Mouse (Mus musculus) forebrain, embryonic 12.5 days (tissue): ENCODE data around the gene Zc3h14. TPM values are rescaled to one million over a fixed set of nuclear protein-coding genes. Genes with fewer than 3 reads are reported as not detected.

Source experiments
- ATAC-seq: fragments of 200-750 bp; cut with Nextera tagmentation; 2 replicates; pipeline ENCODE4 v1.8.0; 2017; ENCODE audit warnings: moderate TSS enrichment; ENCODE audit not compliant: low FRiP score
- H3K27ac ChIP-seq: fragments of 300-500 bp; sonication (generic); 2 replicates; pipeline ENCODE4 v1.5.1; 2016; ENCODE audit warnings: mild to moderate bottlenecking
- H3K27me3 ChIP-seq: fragments of 300-500 bp; sonication (generic); 2 replicates; pipeline ENCODE4 v1.6.1; 2016; ENCODE audit warnings: mild to moderate bottlenecking
- H3K36me3 ChIP-seq: fragments of 300-500 bp; sonication (generic); replicated peaks from 2 replicates; pipeline ENCODE4 v1.6.1; 2016; ENCODE audit warnings: mild to moderate bottlenecking
- H3K4me1 ChIP-seq: fragments of 300-500 bp; sonication (generic); 2 replicates; pipeline ENCODE4 v1.6.1; 2016
- H3K4me2 ChIP-seq: fragments of 300-500 bp; sonication (generic); 2 replicates; pipeline ENCODE4 v1.6.1; 2016; ENCODE audit warnings: mild to moderate bottlenecking, moderate library complexity
- H3K4me3 ChIP-seq: fragments of 300-500 bp; sonication (generic); replicated peaks from 2 replicates; pipeline ENCODE4 v1.5.1; 2016; ENCODE audit warnings: mild to moderate bottlenecking
- H3K9ac ChIP-seq: fragments of 300-500 bp; sonication (generic); 2 replicates; pipeline ENCODE4 v1.6.1; 2016; ENCODE audit warnings: mild to moderate bottlenecking
- H3K9me3 ChIP-seq: fragments of 300-500 bp; sonication (generic); 2 replicates; pipeline ENCODE4 v1.6.1; 2016
- WGBS: fragments of 180-500 bp; shearing (Covaris S2); methylation state at CpG from one replicate; pipeline ENCODE4 v1.1.7; 2016; 5-methylcytosine and 5-hydroxymethylcytosine counted together
- polyA plus RNA-seq: library from polyadenylated mRNA; unstranded; fragments of >200 nt; fragmentation: Nextera tagmentation; extraction: Ambion mirVana; gene quantifications from 2 replicates; pipeline ENCODE4 v1.2.1, GENCODE M21; 2016

Zc3h14 gene
- polyA plus RNA-seq, 1 experiment from 2014 or later = 156 TPM

DNA sequence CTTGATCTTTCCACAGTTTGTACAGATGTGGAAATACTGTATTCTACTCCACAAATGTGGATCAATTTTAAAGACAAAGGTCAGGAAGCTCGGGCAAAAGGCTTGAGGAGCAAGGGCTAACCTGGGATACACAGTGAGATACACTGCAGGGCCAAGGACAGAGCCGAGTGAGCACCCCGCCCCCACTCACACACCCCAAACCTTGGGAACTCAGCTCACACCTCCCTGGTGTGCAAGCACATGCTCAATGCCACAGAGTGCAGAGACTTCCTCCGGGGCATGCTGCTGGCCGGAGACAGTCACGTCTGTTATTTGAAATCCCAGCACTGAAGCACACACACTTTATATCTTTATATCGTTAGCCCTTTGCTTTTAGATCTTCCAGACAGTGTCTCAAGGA lies 20.7 kb upstream of the Zc3h14 start:
- H3K4me3 ChIP-seq = no peak overlapping the region
- H3K27ac ChIP-seq = no peak overlapping the region
- no peak overlapping the region for H3K4me2 ChIP-seq
- no peaks in the 10 kb centered on the region for H3K27me3 ChIP-seq
- 88% methylated on average over 7 of the region's 7 CpGs for WGBS
- no peaks in the 10 kb centered on the region for H3K4me1 ChIP-seq
- H3K9me3 ChIP-seq = no peaks in the 10 kb centered on the region
- peaks cover 5% of the 10 kb centered on the region; the same call in 1 of the 2 replicates for H3K36me3 ChIP-seq
- no peak overlapping the region for H3K9ac ChIP-seq
- ATAC-seq = no peak

- H3K36me3 ChIP-seq = peaks cover 7% of the 10 kb centered on the region; the same call in 1 of the 2 replicates
- H3K27ac ChIP-seq = no peak overlapping the region
- H3K9ac ChIP-seq = no peak overlapping the region
- no peaks in the 10 kb centered on the region for H3K9me3 ChIP-seq
- ATAC-seq = no peak
- no peak overlapping the region for H3K4me2 ChIP-seq
- WGBS = 88% methylated on average over 7 of the region's 7 CpGs
- H3K27me3 ChIP-seq = no peaks in the 10 kb centered on the region
- no peaks in the 10 kb centered on the region for H3K4me1 ChIP-seq
- no peak overlapping the region for H3K4me3 ChIP-seq
Measured at GRCm38 (mm10) chr12:98727186-98727585, 19.6 kb upstream of the Zc3h14 start.

DNA sequence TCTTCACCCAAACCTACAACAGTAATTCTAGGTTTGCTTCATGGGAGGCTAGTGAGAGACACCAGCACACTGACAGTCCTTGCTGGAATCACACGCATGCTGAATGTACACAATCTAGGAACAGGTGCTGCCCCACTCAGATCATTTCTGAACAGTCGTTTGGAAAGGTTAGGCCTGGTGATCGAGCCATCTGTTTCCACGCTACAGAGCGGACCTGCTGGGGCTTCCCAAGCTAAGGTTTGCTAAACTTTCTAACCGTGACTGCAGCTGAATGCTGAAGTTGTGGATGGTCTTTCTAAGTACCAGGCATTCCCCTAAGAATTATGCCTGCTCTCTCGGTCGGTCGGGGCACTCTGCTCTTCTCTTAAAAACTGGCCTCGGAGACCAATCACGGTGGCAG lies 16.1 kb upstream of the Zc3h14 start:
- Histone ChIP-seq H3K4me1 (peaks cover 17% of the 10 kb centered on the region), H3K9me3 (no peaks in the 10 kb centered on the region), H3K4me2 (no peak overlapping the region), H3K36me3 (0 out of 2 replicates have a peak, but pooled peaks cover 2% of the 10 kb centered on the region), H3K9ac (no peak overlapping the region), H3K4me3 (no peak overlapping the region), H3K27ac (no peak overlapping the region), H3K27me3 (no peaks in the 10 kb centered on the region)
- ATAC-seq = no peak
- WGBS = 86% methylated on average over 11 of the region's 11 CpGs

DNA sequence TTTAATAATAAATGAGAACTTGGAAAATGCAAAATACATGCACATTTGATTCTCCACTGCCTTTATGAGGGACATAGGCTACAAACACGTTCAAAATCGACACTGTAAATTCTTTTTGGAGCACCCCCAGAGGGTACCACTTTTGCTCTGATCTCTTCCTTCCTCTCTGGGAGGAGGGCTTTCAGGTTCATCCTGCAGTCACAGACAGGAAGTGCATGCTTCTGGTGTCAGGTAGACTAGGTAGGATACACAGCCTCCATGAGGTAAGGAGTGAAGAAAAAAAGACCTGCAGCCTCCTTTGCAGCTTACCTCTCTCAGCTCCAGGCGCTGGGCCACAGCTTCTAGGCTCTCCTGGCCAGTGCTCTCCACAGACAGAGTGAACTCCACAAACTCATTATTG lies 13.6 kb upstream of the Zc3h14 start:
- H3K4me2 ChIP-seq = peak overlapping the region; percentile 80
- H3K27me3 ChIP-seq = peaks cover 4% of the 10 kb centered on the region
- H3K4me1 ChIP-seq = peaks cover 27% of the 10 kb centered on the region
- 71% methylated on average over 3 of the region's 3 CpGs for WGBS
- H3K9me3 ChIP-seq = no peaks in the 10 kb centered on the region
- H3K9ac ChIP-seq = peak overlapping the region; percentile 59; the same call in 1 of the 2 replicates
- 0 out of 2 replicates have a peak, but pooled peaks cover 2% of the 10 kb centered on the region for H3K36me3 ChIP-seq
- ATAC-seq = no peak
- H3K4me3 ChIP-seq = peak overlapping the region; percentile 59
- H3K27ac ChIP-seq = no peak overlapping the region

- Histone ChIP-seq H3K9me3 (no peaks in the 10 kb centered on the region), H3K27ac (no peak overlapping the region), H3K4me1 (peaks cover 28% of the 10 kb centered on the region), H3K27me3 (peaks cover 6% of the 10 kb centered on the region), H3K9ac (peak overlapping the region; percentile 59; the same call in 1 of the 2 replicates), H3K4me2 (peak overlapping the region; percentile 80), H3K4me3 (peak overlapping the region; percentile 59), H3K36me3 (0 out of 2 replicates have a peak, but pooled peaks cover 2% of the 10 kb centered on the region)
- WGBS = 16% methylated on average over 12 of the region's 12 CpGs
- no peak for ATAC-seq
Measured at GRCm38 (mm10) chr12:98733776-98734175, 13.0 kb upstream of the Zc3h14 start.

- Histone ChIP-seq H3K4me3 (peak overlapping the region; percentile 59), H3K9ac (peak overlapping the region; percentile 69), H3K4me2 (peak overlapping the region; percentile 80), H3K27ac (peak overlapping the region; percentile 62), H3K4me1 (peaks cover 28% of the 10 kb centered on the region), H3K36me3 (0 out of 2 replicates have a peak, but pooled peaks cover 2% of the 10 kb centered on the region), H3K27me3 (peaks cover 11% of the 10 kb centered on the region), H3K9me3 (no peaks in the 10 kb centered on the region)
- WGBS = 2% methylated on average over 30 of the region's 30 CpGs
- peak; percentile 89 for ATAC-seq
Measured at GRCm38 (mm10) chr12:98734246-98734879, 12.4 kb upstream of the Zc3h14 start.

- peak overlapping the region; percentile 69 for H3K9ac ChIP-seq
- H3K27ac ChIP-seq = peak overlapping the region; percentile 51
- WGBS = 8% methylated on average over 22 of the region's 22 CpGs
- H3K9me3 ChIP-seq = no peaks in the 10 kb centered on the region
- H3K36me3 ChIP-seq = 0 out of 2 replicates have a peak, but pooled peaks cover 2% of the 10 kb centered on the region
- peaks cover 28% of the 10 kb centered on the region for H3K4me1 ChIP-seq
- H3K4me3 ChIP-seq = peak overlapping the region; percentile 59
- peak overlapping the region; percentile 80 for H3K4me2 ChIP-seq
- H3K27me3 ChIP-seq = peaks cover 16% of the 10 kb centered on the region
- ATAC-seq = peak; percentile 25; the same call in 1 of the 2 replicates
Measured at GRCm38 (mm10) chr12:98734880-98735801, 11.6 kb upstream of the Zc3h14 start.

DNA sequence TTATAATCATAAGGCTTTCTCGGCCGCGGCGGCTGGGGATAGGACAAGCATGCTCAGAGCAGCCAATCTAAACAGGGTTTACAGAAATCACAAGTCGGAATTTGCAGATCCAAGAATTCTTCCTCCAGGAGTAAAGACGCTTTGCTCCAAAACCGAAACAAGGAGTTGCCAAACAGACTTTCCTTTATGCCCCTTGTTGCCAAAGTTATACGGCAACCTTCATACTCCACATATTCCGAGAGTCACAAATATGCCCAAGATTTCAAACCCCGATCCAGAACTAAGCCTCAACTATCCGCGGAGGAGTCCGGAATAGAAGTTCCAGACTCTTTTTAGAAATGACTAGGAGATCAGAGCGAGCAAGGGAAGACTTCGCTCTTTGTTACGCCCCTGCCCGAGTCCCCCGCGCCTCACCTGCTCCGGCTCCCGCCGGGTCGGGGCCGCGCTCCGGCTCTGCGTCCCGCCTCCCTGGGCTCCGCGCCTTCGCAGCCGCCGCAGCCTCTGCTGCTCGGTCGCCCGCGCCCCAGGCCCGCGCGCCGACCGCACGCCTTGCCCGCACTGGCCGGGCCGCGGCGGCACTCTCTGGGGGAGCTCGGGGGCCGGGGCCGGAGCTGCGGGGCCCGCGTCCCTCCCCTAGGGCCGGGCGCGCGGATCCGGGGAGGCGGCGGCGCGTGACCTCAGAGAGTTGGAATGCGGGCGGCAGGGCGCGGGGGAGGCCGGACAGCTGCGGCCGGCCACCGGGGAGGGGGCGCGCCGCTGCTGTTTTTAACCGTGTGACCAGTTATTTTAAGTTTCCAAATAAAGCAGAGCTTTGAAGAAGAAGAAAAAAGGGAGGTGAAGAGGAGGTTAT lies 9.6 kb upstream of the Zc3h14 start, which contains the start of gene Ptpn21:
Gene Ptpn21, minus strand, starts transcription at position 455 of the 850 bp plus-strand sequence.
- no peaks in the 10 kb centered on the region for H3K9me3 ChIP-seq
- H3K27me3 ChIP-seq = peaks cover 16% of the 10 kb centered on the region
- peak; percentile 66 for ATAC-seq
- peak within 1 kb of the TSS; percentile 64 for H3K4me2 ChIP-seq
- peaks cover 28% of the 10 kb centered on the region for H3K4me1 ChIP-seq
- H3K9ac ChIP-seq = peak within 1 kb of the TSS; percentile 94
- H3K36me3 ChIP-seq = no peaks in the 10 kb centered on the region
- peak within 1 kb of the TSS; percentile 85 for H3K4me3 ChIP-seq
- 2% methylated on average over 75 of the region's 75 CpGs for WGBS
- peak within 1 kb of the TSS; percentile 79 for H3K27ac ChIP-seq

- H3K4me2 ChIP-seq = peak overlapping the region; percentile 64
Measured at GRCm38 (mm10) chr12:98737801-98738350, 8.9 kb upstream of the Zc3h14 start.

GRCm38 (mm10) chr12:98741011-98741501 lies 5.7 kb upstream of the Zc3h14 start:
- no peaks in the 10 kb centered on the region for H3K36me3 ChIP-seq
- peaks cover 11% of the 10 kb centered on the region for H3K4me1 ChIP-seq
- ATAC-seq = peak; percentile 7; the same call in 1 of the 2 replicates
- H3K9ac ChIP-seq = no peak overlapping the region
- H3K27me3 ChIP-seq = peaks cover 16% of the 10 kb centered on the region
- H3K4me2 ChIP-seq = no peak overlapping the region
- no peaks in the 10 kb centered on the region for H3K9me3 ChIP-seq
- H3K4me3 ChIP-seq = no peak overlapping the region
- WGBS = 51% methylated on average over 3 of the region's 3 CpGs
- H3K27ac ChIP-seq = no peak overlapping the region

More at GRCm38 (mm10) chr12:98737801-98738350, 8.9 kb upstream of the Zc3h14 start:
- H3K36me3 ChIP-seq = no peaks in the 10 kb centered on the region
- H3K27ac ChIP-seq = no peak overlapping the region
- H3K9ac ChIP-seq = peak overlapping the region; percentile 94
- H3K9me3 ChIP-seq = no peaks in the 10 kb centered on the region
- peaks cover 16% of the 10 kb centered on the region for H3K27me3 ChIP-seq
- WGBS = 16% methylated on average over 7 of the region's 7 CpGs
- peaks cover 28% of the 10 kb centered on the region for H3K4me1 ChIP-seq
- H3K4me3 ChIP-seq = peak overlapping the region; percentile 85
- peak; percentile 22; the same call in 1 of the 2 replicates for ATAC-seq

DNA sequence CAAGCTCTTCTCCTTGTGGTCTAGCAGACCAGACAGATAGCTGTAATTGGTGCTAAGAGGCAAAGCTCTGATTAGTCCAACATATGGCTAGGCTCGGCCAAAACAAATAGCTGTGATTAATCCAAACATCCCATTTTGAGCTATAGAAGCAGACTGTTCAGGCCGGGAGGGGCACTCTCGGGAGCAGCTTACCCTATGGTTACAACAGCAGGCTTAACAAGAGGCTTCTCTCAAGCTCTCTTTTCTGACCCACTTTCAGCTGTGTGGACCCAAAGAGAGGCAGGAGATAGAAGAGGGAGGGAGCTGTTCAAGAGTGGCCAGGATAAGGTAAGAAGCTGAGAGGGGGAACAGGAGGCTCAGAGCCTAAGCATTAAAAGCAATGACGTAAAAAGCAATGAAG lies 1.1 kb upstream of the Zc3h14 start:
- Histone ChIP-seq H3K4me1 (peaks cover 26% of the 10 kb centered on the region), H3K27me3 (no peaks in the 10 kb centered on the region), H3K4me3 (no peak overlapping the region), H3K9ac (no peak overlapping the region), H3K9me3 (no peaks in the 10 kb centered on the region), H3K27ac (no peak overlapping the region), H3K36me3 (no peaks in the 10 kb centered on the region; the same call in 1 of the 2 replicates), H3K4me2 (no peak overlapping the region)
- ATAC-seq = no peak
- 73% methylated on average over 4 of the region's 4 CpGs for WGBS
